Mouse (Mus musculus) liver, embryonic 14.5 days (tissue): Measurements from ENCODE around the gene Klf6.

Source experiments
- CTCF ChIP-seq: IDR thresholded peaks from 2 replicates; pipeline ENCODE4 v1.5.1; 2016; ENCODE audit warnings: antibody characterized with exemption, low read depth, control low read depth
- EP300 ChIP-seq: IDR thresholded peaks from 2 replicates; pipeline ENCODE4 v1.6.1; 2016; ENCODE audit warnings: antibody characterized with exemption, low read depth

GRCm38 (mm10) chr13:5875478-5875877, 14.2 kb downstream of the Klf6 start:
- TF ChIP-seq CTCF: no peak
- TF ChIP-seq EP300: no peak
